Mouse (Mus musculus) inflammation-experienced regulatory T-cells, adult 16 weeks (primary cell): ENCODE data around the gene Epor. TPM values are rescaled to one million over a fixed set of nuclear protein-coding genes. Genes with fewer than 3 reads are reported as not detected.

Experiments
- polyA plus RNA-seq: library from polyadenylated mRNA; unstranded; fragments of 100-300 nt; shearing (Covaris generic); gene quantifications from one replicate; pipeline ENCODE4 v1.2.1, GENCODE M21; 2017

The Epor gene
- 0.94 TPM for polyA plus RNA-seq

DNA sequence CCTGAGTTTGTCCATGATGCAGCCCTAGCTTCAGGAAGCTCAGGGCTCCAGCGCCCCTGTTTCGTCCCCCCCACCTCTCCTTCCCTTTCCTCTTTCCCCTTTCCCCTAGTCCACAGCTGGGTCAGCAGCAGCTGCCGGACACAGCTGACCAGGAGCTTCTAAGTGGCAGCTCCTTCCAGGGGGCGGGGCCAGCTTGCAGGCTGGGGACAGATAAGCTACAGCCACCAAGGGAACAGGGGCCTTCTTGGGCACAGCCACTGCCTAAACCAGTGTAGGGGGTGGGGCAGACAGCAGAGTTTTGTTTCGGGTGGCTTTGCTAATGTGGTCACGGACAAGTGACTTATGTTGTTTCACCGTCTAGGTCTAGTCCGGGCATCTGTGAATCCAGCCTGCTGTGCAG is at the start of gene Epor:
TSS of gene Epor (minus strand) at position 90 of the 400 bp plus-strand sequence.

DNA sequence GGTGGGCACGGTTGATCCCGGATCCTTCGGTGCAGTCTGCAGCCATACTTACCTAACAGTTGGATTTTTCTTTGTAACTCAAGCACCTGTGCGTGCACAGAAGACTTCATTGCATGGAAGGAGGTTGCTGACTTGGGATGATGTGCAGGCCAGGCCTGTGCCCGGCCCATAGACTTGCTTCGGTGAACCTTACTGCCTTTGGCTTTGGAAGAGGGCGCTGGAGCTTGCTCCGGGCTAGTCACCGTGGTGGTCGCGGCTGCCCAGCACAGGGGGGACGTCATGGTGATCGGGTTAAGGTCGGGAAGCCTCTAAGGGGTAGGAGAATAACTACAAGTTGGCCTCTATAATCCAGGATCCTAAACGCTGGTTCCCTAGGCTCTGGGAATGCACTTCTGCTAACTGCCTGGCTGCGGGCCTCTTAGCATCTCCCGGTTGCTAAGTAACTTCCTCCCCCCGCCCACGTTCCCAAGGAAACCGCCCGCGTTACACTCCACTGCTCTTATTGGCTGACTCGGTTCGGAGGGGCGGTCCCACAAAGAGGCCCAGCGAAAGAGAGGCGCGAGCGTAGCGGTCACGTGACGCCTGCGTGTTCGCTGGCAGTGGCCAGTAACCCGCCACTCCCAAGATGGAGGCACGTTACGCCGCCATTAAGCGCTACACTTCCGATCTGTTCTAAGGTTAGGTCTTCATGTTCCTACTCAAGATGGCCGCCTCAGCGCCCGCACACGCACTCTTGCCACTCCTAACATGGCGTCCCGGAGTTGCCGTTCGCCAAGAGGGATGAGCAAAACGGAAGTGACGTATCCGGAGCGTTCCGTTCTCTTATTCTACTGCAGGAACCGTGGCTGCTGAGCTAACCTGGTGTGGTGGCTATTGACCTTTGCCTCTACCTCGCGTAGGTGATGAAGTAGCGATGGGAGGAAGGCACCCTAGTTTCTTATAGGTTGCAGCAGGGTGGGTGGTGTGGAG is 39.2 kb upstream of the Epor start, which contains the start of the genes Ccdc151 and Prkcsh:
TSS of gene Ccdc151 (minus strand) at position 441 of the 969 bp plus-strand sequence.
TSS of gene Prkcsh (plus strand) at position 613 of the 969 bp plus-strand sequence.

DNA sequence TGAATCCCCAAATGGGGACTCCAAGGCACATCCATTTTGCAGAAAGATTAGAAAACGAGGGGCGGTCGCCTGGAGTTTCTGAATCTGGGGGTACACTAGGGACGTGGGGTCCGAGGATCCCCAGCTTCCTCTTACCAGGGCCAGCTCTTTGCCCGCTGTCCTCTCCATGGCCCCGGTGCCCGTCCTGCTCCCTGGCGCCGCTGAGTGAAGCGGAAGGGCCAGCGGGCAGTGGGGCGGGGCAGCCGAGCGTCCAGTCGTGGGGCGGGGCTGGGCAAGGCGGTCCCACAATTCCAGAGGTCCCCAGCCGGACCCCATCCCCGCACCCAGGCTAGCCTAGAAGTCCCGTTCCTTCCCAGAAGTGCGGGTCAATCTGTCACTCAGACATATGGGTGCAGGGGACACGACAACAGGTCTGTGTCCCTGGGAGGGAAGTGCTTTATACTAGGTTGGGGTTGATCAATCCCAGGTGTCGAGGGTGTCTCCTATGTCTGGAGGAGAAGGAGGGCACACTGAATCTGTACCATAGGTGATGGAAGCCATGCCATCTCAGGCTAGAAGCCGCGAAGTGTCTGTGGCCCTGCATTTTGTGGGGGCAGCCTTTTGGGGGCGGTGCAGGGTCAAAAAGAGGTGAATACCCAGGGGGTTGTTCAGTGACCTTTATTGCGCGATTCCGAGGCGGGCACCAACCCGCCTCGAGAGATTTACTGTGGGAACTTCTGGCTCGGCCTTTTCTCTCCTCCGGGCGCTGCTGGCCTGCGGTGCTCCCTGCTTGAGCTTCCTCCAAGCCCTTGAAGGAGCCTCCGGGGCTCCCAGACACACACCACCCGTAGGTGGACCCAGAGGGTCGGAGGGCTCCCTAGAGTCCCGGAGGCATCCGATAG is 26.2 kb upstream of the Epor start, which contains the start of gene Rgl3:
TSS of gene Rgl3 (minus strand) at position 217 of the 881 bp plus-strand sequence.

DNA sequence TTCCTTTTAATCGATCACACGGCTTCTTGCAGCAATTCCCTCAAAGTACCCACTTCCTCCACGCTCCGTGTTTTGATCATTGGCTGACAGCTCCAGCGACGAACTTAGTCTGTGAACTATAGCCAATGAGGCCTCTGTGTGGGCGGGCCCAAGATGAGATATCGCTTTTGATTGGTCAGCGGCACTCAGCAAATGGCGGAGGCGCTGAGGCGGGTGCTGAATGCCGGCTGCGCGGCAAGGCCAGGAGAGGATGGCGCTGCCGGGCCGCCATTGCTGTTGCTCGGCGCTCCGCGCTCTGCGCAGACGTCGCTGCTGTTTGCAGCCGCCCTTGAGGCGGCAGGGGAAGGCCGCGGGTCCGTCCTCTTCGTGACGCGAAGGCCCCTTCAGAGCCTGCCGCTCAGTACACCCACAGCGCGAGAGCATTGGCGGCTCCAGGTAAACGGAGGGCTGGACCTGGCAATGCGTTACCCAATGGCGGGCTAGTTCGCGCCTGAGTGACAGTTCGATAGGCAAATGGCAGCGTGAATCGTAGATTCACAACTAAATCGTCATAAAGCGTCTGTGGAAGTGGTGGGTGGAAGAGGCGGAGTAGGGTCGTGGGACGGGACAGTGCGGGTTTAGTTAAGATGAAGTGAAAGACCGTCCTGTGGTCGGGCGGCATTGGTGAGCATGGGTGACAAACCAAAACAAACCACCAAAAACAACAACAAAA is 7.6 kb downstream of the Epor start, which contains the start of gene Swsap1:
TSS of gene Swsap1 (plus strand) at position 186 of the 712 bp plus-strand sequence.

GRCm38 (mm10) chr9:21936692-21937570 is 26.4 kb downstream of the Epor start, which contains the start of gene Plppr2:
TSS of gene Plppr2 (plus strand) at chr9:21937033.

DNA sequence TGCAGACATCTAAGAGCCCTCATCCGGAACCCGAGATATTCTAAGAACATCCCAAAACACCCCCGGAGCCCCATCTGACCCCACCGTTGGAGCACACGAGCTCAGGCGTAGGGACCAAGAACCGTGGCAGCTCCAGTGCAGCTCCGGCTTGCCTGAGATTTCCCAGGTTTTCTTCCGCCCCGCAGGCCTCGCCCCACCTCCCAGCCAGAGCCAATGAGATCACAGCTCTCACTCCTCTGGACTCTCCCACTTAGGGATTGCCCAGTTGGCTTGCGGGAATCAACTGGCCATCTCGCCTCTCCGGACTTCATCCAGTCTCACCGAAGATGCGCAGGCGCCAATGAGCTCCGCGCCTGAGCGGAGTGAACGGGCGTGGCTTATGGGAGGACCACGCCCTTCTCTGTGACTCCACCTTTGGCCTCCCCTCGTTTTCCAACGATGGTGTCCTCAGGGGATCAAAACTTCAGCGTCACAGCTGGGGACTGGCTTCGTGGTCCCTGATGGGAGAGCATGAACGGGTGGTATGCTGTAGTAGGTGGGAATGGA is 36.0 kb downstream of the Epor start, which contains the start of the genes Ccdc159 and Tmem205:
TSS of gene Ccdc159 (plus strand) at position 264 of the 546 bp plus-strand sequence.
TSS of gene Tmem205 (minus strand) at position 349 of the 546 bp plus-strand sequence.

DNA sequence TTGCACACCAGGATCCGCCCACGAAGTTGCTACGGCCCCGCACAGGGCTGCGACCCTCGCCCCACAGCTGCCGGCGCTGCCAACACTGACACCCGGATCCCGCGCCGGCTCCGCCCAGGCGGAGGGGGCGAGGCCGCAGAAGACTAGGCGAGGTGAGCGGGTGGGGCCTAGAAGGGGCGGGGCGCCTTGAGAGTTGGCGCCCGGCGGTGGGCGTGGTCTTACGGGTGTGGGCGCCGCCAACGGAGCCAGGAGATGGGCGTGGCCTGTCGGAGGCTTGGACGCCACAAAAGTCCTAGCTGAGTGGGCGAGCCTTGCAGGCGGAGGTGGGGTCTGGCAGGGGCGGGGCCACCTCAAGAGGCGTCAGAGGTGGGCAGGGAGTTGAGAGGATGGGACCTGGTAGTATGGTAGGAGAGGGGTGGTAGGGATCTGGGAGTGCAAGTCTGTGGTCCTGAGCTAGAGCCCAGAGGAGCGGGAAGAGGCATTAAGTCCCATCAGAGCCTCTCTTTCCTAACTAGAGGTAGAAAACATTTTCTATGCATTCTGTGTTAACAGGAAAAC is 45.2 kb downstream of the Epor start, which contains the start of gene Rab3d:
TSS of gene Rab3d (minus strand) at position 158 of the 558 bp plus-strand sequence.

Other genes starting within 250 kb of the Epor start
- 32.4 TPM for gene Ldlr, start 240.0 kb downstream of the Epor start, polyA plus RNA-seq
- gene Spc24, start 203.2 kb downstream of the Epor start, polyA plus RNA-seq, result 7.4 TPM
- gene Kank2, start 164.8 kb downstream of the Epor start, polyA plus RNA-seq, result not detected
- gene Angptl8, start 128.0 kb downstream of the Epor start, polyA plus RNA-seq, result not detected
- 5.5 TPM for gene Dock6, start 110.9 kb downstream of the Epor start, polyA plus RNA-seq
- 17.7 TPM for gene Rab3d, start 45.3 kb downstream of the Epor start, polyA plus RNA-seq
- gene Ccdc159, start 36.0 kb downstream of the Epor start, polyA plus RNA-seq, result 0.46 TPM
- 10.4 TPM for gene Tmem205, start 36.0 kb downstream of the Epor start, polyA plus RNA-seq
- gene Plppr2, start 26.5 kb downstream of the Epor start, polyA plus RNA-seq, result 2.4 TPM
- 10.9 TPM for gene Swsap1, start 7.8 kb downstream of the Epor start, polyA plus RNA-seq
- 0.20 TPM for gene Rgl3, start 25.9 kb upstream of the Epor start, polyA plus RNA-seq
- not detected for gene Ccdc151, start 39.1 kb upstream of the Epor start, polyA plus RNA-seq
- 93.9 TPM for gene Prkcsh, start 39.3 kb upstream of the Epor start, polyA plus RNA-seq
- not detected for gene Elavl3, start 88.5 kb upstream of the Epor start, polyA plus RNA-seq
- not detected for gene Gm49318, start 107.8 kb upstream of the Epor start, polyA plus RNA-seq
- gene Zfp653, start 107.9 kb upstream of the Epor start, polyA plus RNA-seq, result 8.2 TPM
- gene Ecsit, start 121.9 kb upstream of the Epor start, polyA plus RNA-seq, result 50.8 TPM
- gene Cnn1, start 135.7 kb upstream of the Epor start, polyA plus RNA-seq, result not detected
- gene Elof1, start 153.7 kb upstream of the Epor start, polyA plus RNA-seq, result 93.2 TPM
- 253 TPM for gene Acp5, start 172.2 kb upstream of the Epor start, polyA plus RNA-seq
- 45.4 TPM for gene Pigyl, start 193.3 kb upstream of the Epor start, polyA plus RNA-seq
- gene Zfp872, start 224.6 kb upstream of the Epor start, polyA plus RNA-seq, result not detected